Mouse (Mus musculus): ENCODE results near the gene St3gal3.

GRCm38 (mm10) chr4:118041145-118041544, 93.6 kb downstream of the St3gal3 start:
- TF ChIP-seq CTCF (IDR thresholded peaks at IDR 0.05; ENCODE audit: borderline replicate concordance, control insufficient read depth, extremely low read depth, insufficient read depth, low read length, poor library complexity) (no peak), POLR2A (IDR thresholded peaks at IDR 0.05; ENCODE audit: control insufficient read depth, extremely low read depth, insufficient read depth, low read length, poor library complexity) (no peak)
